Mouse (Mus musculus) E14TG2a.4 (cell line): ENCODE measurements at regions not wholly inside any gene's neighbourhood (a gene's known extent, or its start where the extent isn't known, plus 50 kb on each side); places are given as distances from the start of the nearest gene placed in this dataset.
A peak's percentile ranks its signal among the peaks of the same experiment; 100 is the strongest.

Source experiments
- H3K27me3 ChIP-seq: 2 replicates; pipeline ENCODE4 v1.6.1; 2014; ENCODE audit warnings: low read length, control low read depth; ENCODE audit not compliant: insufficient read depth
- H3K36me3 ChIP-seq: 2 replicates; pipeline ENCODE4 v1.6.1; 2014; ENCODE audit warnings: low read length, control low read depth; ENCODE audit not compliant: insufficient read depth
- H3K4me1 ChIP-seq: replicated peaks from 2 replicates; pipeline ENCODE4 v1.6.1; 2014; ENCODE audit warnings: low read depth, low read length, control low read depth
- H3K4me3 ChIP-seq: replicated peaks from 2 replicates; pipeline ENCODE4 v1.5.1; 2014; ENCODE audit warnings: mild to moderate bottlenecking, low read length
- H3K9me3 ChIP-seq: 2 replicates; pipeline ENCODE4 v1.6.1; 2014; ENCODE audit warnings: low read length, control low read depth
- CTCF ChIP-seq: conservative IDR thresholded peaks from 2 replicates; pipeline ENCODE4 v1.5.1; 2014; ENCODE audit warnings: low read length
- NANOG ChIP-seq: IDR thresholded peaks from 2 replicates; pipeline ENCODE4 v1.6.1; 2014; ENCODE audit warnings: borderline replicate concordance, low read length, mixed read lengths
- POU5F1 ChIP-seq: IDR thresholded peaks from 2 replicates; pipeline ENCODE4 v1.6.1; 2014; ENCODE audit warnings: low read length, borderline replicate concordance

GRCm38 (mm10) chr13:97484808-97485545 lies 244.1 kb downstream of the Enc1 start:
- Histone ChIP-seq H3K27me3 (no peaks in the 10 kb centered on the region), H3K36me3 (peaks cover 90% of the 10 kb centered on the region), H3K4me3 (peak overlapping the region; percentile 96), H3K4me1 (peaks cover 65% of the 10 kb centered on the region), H3K9me3 (no peaks in the 10 kb centered on the region)
- TF ChIP-seq NANOG (no peak), CTCF (no peak), POU5F1 (no peak)

- H3K9me3 ChIP-seq = no peaks in the 10 kb centered on the region
- peaks cover 90% of the 10 kb centered on the region for H3K36me3 ChIP-seq
- H3K4me3 ChIP-seq = peak overlapping the region; percentile 96
- H3K27me3 ChIP-seq = no peaks in the 10 kb centered on the region
- peaks cover 61% of the 10 kb centered on the region for H3K4me1 ChIP-seq
- no peak for TF ChIP-seq NANOG
- TF ChIP-seq POU5F1 = no peak
- no peak for TF ChIP-seq CTCF
These were observed 242.8 kb downstream of the Enc1 start for GRCm38 (mm10) chr13:97483681-97484080.

- Histone ChIP-seq H3K4me3 (peak overlapping the region; percentile 96), H3K27me3 (no peaks in the 10 kb centered on the region), H3K9me3 (no peaks in the 10 kb centered on the region), H3K4me1 (peaks cover 55% of the 10 kb centered on the region), H3K36me3 (peaks cover 90% of the 10 kb centered on the region)
- TF ChIP-seq CTCF = no peak
- no peak for TF ChIP-seq NANOG
- no peak for TF ChIP-seq POU5F1
These were observed 241.6 kb downstream of the Enc1 start for GRCm38 (mm10) chr13:97482439-97482946.

- no peaks in the 10 kb centered on the region for H3K27me3 ChIP-seq
- TF ChIP-seq POU5F1 (no peak), NANOG (no peak), CTCF (no peak)
- H3K4me1 ChIP-seq = peaks cover 50% of the 10 kb centered on the region
- H3K9me3 ChIP-seq = peaks cover 4% of the 10 kb centered on the region; the same call in 1 of the 2 replicates
- peaks cover 88% of the 10 kb centered on the region for H3K36me3 ChIP-seq
- peak overlapping the region; percentile 96 for H3K4me3 ChIP-seq
These were observed 240.4 kb downstream of the Enc1 start for GRCm38 (mm10) chr13:97481259-97481658.

- H3K9me3 ChIP-seq = peaks cover 4% of the 10 kb centered on the region; the same call in 1 of the 2 replicates
- TF ChIP-seq POU5F1 = no peak
- no peak for TF ChIP-seq NANOG
- no peak for TF ChIP-seq CTCF
- H3K27me3 ChIP-seq = no peaks in the 10 kb centered on the region
- no peak overlapping the region for H3K4me3 ChIP-seq
- H3K36me3 ChIP-seq = peaks cover 88% of the 10 kb centered on the region
- peaks cover 44% of the 10 kb centered on the region for H3K4me1 ChIP-seq
These were observed 238.2 kb downstream of the Enc1 start for GRCm38 (mm10) chr13:97479066-97479586.

- Histone ChIP-seq H3K4me3 (no peak overlapping the region), H3K4me1 (peaks cover 58% of the 10 kb centered on the region), H3K27me3 (no peaks in the 10 kb centered on the region), H3K36me3 (peaks cover 73% of the 10 kb centered on the region), H3K9me3 (peaks cover 4% of the 10 kb centered on the region; the same call in 1 of the 2 replicates)
- no peak for TF ChIP-seq NANOG
- no peak for TF ChIP-seq POU5F1
These were observed 233.1 kb downstream of the Enc1 start for GRCm38 (mm10) chr13:97473971-97474365.

GRCm38 (mm10) chr13:97473256-97473970 lies 232.5 kb downstream of the Enc1 start:
- peaks cover 4% of the 10 kb centered on the region; the same call in 1 of the 2 replicates for H3K9me3 ChIP-seq
- H3K27me3 ChIP-seq = no peaks in the 10 kb centered on the region
- peaks cover 61% of the 10 kb centered on the region for H3K4me1 ChIP-seq
- peaks cover 73% of the 10 kb centered on the region for H3K36me3 ChIP-seq
- no peak overlapping the region for H3K4me3 ChIP-seq
- no peak for TF ChIP-seq POU5F1
- TF ChIP-seq CTCF = no peak
- no peak for TF ChIP-seq NANOG

- TF ChIP-seq POU5F1 (no peak), CTCF (no peak), NANOG (no peak)
- H3K27me3 ChIP-seq = no peaks in the 10 kb centered on the region
These were observed 229.1 kb downstream of the Enc1 start for GRCm38 (mm10) chr13:97469999-97470398.

More at GRCm38 (mm10) chr13:97469999-97470398, 229.1 kb downstream of the Enc1 start:
- Histone ChIP-seq H3K4me3 (peak overlapping the region; percentile 27), H3K9me3 (0 out of 2 replicates have a peak, but pooled peaks cover 4% of the 10 kb centered on the region), H3K4me1 (peaks cover 51% of the 10 kb centered on the region), H3K36me3 (peaks cover 57% of the 10 kb centered on the region)
